Mouse (Mus musculus): ENCODE results near the gene Cep128.

Cep128 gene

DNA sequence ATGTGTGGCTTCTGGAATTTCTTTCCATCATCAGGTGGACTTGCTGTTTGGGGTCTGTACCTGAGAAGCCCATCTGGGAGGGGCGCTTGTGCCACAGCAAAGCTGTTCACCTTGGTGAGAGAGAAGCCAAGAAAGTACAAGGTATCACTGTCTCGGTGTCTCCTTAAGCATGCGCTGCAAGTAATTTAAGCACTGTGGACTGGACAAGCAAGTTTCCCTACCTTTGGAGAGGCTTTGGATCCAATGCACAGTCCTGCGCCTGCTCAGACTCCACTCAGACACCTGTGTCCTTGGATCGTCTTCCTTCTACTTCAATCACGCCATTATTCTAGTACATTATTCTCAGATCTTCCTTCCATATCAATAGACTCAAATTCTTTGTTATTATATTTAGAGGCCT lies 288.0 kb downstream of the Cep128 start:
- in situ Hi-C loops (cut with MboI; ENCODE audit: low pct_unique_long_range_greater_than_20kb in 1 of 2, low sequenced_read_pairs in 2 of 2, unreplicated experiment in 1 of 2), result no loop called here

GRCm38 (mm10) chr12:91088271-91088670 lies 295.9 kb downstream of the Cep128 start:
- in situ Hi-C loops (cut with MboI; ENCODE audit: low pct_unique_long_range_greater_than_20kb in 1 of 2, low sequenced_read_pairs in 2 of 2, unreplicated experiment in 1 of 2), result no loop called here

DNA sequence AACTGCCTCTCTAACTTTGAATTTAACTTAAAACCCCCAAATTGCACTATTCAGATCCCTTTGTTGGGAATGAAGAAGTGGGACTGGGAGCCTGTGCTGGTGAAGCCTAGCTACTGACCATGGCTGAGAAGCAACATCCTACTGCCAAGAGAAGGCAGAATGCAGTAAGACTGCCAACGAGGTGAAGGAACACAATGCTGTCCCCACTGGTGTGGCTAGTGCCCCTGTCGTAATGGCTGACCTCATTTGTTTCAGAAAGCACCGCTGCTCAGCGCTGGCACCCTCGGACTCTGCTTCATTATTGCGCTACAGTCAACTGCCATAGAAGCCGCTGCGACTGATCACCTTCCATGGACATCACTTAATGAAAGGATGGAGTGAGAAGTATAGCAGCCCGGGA lies 298.2 kb downstream of the Cep128 start:
- in situ Hi-C loops (cut with MboI; ENCODE audit: low pct_unique_long_range_greater_than_20kb in 1 of 2, low sequenced_read_pairs in 2 of 2, unreplicated experiment in 1 of 2), result no loop called here

- in situ Hi-C loops (cut with MboI; ENCODE audit: low pct_unique_long_range_greater_than_20kb in 1 of 2, low sequenced_read_pairs in 2 of 2, unreplicated experiment in 1 of 2), result no loop called here
Measured at GRCm38 (mm10) chr12:91075600-91075999, 308.6 kb downstream of the Cep128 start.

- in situ Hi-C loops (cut with MboI; ENCODE audit: low pct_unique_long_range_greater_than_20kb in 1 of 2, low sequenced_read_pairs in 2 of 2, unreplicated experiment in 1 of 2), result no loop called here
Measured at GRCm38 (mm10) chr12:91070551-91071045, 313.6 kb downstream of the Cep128 start.

- in situ Hi-C loops (cut with MboI; ENCODE audit: low pct_unique_long_range_greater_than_20kb in 1 of 2, low sequenced_read_pairs in 2 of 2, unreplicated experiment in 1 of 2), result no loop called here
Measured at GRCm38 (mm10) chr12:91067083-91067441, 317.1 kb downstream of the Cep128 start.

DNA sequence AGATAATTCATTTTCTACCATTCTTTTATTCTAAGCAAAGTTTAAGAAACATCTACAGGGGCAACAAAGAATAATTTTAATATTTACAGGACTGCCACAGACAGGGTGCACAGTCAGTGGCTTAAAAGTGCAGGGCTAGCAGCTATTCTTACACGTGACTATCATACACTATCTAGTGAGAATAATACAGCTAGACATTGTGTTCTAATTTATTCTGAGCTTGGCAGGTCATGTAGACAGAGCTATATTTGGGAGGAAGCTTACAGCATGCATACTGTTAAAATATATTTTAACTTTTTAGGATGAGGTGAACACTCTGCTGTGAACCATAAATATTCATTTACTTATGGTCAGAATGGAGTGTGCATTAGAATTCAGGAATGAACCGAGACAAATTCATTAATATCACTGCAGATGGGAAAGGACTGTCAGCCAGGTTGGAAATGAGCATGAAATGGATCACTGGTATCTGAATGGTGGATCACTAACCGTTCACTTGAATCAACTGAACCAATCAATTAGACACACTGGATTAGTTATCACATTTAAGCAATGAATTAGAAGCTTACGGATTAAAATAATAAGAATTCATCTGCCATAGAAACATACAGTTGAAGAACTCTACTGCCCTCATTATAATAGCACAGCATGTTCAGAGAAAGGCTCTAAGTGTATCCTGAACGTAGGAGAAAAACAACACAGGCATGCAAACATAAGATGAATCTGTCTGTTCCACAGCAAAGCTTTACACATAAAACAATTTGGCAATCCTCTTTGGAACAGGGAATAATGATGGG lies 317.7 kb downstream of the Cep128 start:
- in situ Hi-C loops (cut with MboI; ENCODE audit: low pct_unique_long_range_greater_than_20kb in 1 of 2, low sequenced_read_pairs in 2 of 2, unreplicated experiment in 1 of 2), result no loop called here

DNA sequence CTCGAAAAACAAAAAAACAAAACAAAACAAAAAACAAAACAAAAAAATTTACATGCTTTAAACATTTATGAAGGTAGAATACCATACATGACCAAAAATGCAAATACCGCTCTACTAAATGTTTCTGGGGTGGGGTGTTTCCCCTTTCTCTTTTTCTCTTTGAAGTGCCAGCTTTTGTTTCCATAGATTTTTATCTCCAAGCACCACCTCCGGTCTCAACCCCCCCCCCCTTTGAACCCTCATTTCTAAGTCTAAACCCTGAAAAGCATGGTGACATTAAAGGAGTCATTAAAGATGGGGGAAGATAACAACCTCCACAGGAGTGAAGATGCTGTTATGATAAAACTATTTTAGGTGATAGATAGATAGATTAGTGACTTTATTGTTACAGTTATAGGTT lies 318.8 kb downstream of the Cep128 start:
- in situ Hi-C loops (cut with MboI; ENCODE audit: low pct_unique_long_range_greater_than_20kb in 1 of 2, low sequenced_read_pairs in 2 of 2, unreplicated experiment in 1 of 2), result no loop called here

DNA sequence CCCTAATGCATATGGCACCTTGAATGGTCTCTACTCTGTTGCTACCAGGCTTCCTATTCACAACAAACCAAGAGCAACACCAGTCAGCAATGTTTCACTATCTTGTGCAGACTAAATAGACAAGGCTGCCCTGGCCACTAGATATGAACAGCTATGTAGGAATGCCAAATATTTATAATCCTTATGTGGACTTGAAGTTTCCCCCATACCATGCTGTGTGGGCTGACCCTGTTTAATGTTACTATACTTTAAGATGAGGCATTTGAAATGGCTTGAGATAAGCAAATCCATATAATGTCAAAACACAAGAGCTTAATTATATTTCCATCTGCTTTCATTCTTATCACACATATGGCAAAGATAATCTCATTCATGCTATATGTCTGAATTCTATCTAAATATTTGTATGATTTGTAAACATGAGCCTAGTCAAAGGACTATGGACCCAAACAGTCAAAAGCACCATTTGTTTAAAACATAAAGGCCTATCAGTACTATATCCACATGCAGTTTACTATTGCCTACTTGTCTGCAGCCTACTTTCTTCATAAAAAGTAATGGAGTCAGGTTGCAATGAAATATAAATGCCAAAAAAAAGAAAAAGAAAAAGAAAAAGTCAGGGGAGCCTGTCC lies 319.7 kb downstream of the Cep128 start:
- in situ Hi-C loops (cut with MboI; ENCODE audit: low pct_unique_long_range_greater_than_20kb in 1 of 2, low sequenced_read_pairs in 2 of 2, unreplicated experiment in 1 of 2), result no loop called here

GRCm38 (mm10) chr12:91063337-91064015 lies 320.7 kb downstream of the Cep128 start:
- in situ Hi-C loops (cut with MboI; ENCODE audit: low pct_unique_long_range_greater_than_20kb in 1 of 2, low sequenced_read_pairs in 2 of 2, unreplicated experiment in 1 of 2), result no loop called here

- in situ Hi-C loops (cut with MboI; ENCODE audit: low pct_unique_long_range_greater_than_20kb in 1 of 2, low sequenced_read_pairs in 2 of 2, unreplicated experiment in 1 of 2), result no loop called here
Measured at GRCm38 (mm10) chr12:91062681-91063080, 321.5 kb downstream of the Cep128 start.

DNA sequence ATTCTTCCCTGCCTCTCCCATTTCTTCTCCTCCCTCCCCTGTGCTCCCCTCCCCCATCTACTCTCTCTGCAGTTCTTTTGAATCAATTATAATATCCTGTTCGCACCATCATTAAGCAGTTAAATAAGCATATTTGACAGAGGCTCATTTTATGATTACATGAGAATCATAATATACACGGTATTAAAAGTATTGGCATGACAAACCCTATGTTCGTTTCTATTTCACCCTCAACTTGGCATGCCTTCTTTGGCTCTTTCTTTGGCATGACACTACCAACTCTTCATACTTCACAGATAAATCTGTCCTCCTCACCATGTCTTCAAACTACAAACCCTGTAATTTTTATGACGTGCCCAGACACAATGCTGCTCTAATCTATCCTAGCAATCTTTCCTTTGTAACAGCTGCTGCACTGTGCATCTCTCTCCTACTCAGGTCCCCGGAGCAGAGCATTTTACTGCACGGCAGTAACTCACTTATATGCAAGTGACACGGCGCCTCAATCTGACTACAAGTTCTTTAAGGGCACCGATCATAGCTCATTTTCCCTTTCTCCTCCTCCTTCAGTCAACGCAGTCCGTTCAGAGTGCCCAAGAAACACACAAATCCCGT lies 324.4 kb downstream of the Cep128 start:
- in situ Hi-C loops (cut with MboI; ENCODE audit: low pct_unique_long_range_greater_than_20kb in 1 of 2, low sequenced_read_pairs in 2 of 2, unreplicated experiment in 1 of 2), result no loop called here

- in situ Hi-C loops (cut with MboI; ENCODE audit: low pct_unique_long_range_greater_than_20kb in 1 of 2, low sequenced_read_pairs in 2 of 2, unreplicated experiment in 1 of 2), result no loop called here
Measured at GRCm38 (mm10) chr12:91056885-91057284, 327.3 kb downstream of the Cep128 start.

DNA sequence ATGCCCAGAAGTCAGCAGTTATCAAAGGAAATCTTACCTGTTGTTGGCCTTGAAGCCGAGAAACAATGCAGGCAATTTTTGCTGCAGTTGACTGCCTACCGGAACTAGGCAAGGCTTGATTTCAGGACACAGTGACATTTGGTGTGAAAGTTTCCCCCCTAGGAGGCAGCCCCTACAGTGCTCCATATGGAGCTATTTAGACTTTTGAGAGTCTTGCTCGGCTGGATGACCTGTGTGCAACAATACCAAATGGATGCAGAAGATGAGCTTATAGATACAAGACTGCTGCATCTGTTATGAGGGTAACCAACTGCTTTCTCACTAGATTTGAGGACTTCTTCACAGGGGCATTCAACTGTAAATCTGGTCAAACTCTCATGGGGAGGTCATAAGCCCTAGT lies 331.9 kb downstream of the Cep128 start:
- in situ Hi-C loops (cut with MboI; ENCODE audit: low pct_unique_long_range_greater_than_20kb in 1 of 2, low sequenced_read_pairs in 2 of 2, unreplicated experiment in 1 of 2), result no loop called here

DNA sequence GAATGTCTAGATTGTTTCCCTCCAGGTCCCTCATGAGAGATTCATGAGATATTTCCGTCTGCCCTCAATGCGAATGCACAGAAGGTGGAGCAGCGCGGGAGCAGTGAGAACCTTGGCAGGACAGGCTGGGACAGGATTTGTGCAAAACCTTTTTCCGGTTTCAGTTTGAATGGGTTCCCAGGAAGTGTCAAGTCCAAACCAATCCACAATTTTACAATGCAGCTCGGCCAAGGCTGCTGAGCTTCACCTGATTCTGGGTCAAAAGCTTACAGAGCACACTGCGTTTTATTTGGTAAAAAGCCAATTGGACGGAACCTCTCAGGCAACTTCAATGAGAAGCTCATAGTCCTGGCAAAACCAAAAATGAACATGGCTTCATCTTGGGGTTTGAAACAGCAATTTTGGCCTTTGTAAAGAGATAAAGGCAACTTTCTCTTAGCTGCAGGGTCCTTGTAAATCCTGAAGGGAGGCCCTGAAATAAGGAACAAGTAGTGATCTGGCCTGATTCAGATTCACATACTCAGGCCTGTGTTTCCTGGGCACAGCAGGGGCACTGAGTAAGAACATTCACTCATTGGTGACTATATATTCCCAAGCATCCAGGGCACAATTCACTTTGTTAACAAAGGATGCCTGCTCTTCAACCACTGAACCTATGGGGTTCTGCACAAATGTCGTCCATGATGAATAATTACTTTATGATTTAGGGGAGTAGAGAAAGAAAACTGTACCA lies 333.4 kb downstream of the Cep128 start:
- in situ Hi-C loops (cut with MboI; ENCODE audit: low pct_unique_long_range_greater_than_20kb in 1 of 2, low sequenced_read_pairs in 2 of 2, unreplicated experiment in 1 of 2), result no loop called here

DNA sequence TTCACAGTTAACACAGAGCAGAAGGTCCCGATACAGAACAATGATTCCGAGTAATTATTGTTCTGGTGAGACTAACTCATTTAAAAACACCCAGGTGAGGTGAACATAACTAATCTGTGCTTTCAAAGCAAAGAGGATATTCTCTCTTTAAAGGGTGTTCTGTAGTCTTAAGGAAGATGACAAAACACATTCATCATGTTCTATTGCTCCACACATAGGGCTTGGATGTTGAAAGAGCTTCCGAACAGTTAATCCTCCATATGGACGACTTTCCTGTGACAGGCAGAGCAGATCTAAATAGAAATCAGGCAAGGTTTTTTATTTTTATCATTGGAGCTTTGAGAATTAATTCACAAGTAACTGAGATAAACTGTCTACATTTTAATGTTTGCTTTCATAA lies 342.8 kb downstream of the Cep128 start:
- in situ Hi-C loops (cut with MboI; ENCODE audit: low pct_unique_long_range_greater_than_20kb in 1 of 2, low sequenced_read_pairs in 2 of 2, unreplicated experiment in 1 of 2), result no loop called here

GRCm38 (mm10) chr12:91040267-91040905 lies 343.8 kb downstream of the Cep128 start:
- in situ Hi-C loops (cut with MboI; ENCODE audit: low pct_unique_long_range_greater_than_20kb in 1 of 2, low sequenced_read_pairs in 2 of 2, unreplicated experiment in 1 of 2), result no loop called here

DNA sequence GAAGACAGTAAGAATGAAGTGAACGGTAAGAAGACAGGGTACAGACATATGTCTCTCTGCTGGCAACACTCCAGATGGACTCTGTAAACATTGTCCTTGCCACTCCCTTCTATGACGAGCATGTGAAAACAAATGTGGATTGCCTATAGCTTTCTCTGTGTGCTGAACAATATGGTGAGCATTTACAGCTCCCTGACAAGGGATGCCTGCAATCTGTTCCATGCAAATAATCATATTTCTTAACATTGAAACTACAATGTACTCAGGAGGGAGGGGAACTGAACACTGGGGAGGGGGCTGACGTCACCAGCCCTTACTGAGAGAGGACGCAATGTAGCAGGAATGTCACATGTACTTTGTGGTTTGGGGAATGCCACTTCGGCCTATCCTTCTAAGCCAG lies 355.1 kb downstream of the Cep128 start:
- in situ Hi-C loops (cut with MboI; ENCODE audit: low pct_unique_long_range_greater_than_20kb in 1 of 2, low sequenced_read_pairs in 2 of 2, unreplicated experiment in 1 of 2), result no loop called here
